Mouse (Mus musculus) lung, postnatal 0 days (tissue): ENCODE measurements around the gene Noxo1. TPM values are rescaled to one million over a fixed set of nuclear protein-coding genes. Genes with fewer than 3 reads are reported as not detected.

Source experiments
- ATAC-seq: fragments of 200-750 bp; cut with Nextera tagmentation; 2 replicates; pipeline ENCODE4 v1.8.0; 2017; ENCODE audit warnings: moderate library complexity
- DNase-seq: peaks from one replicate; pipeline ENCODE4 v3.0.0-alpha.2; 2016; ENCODE audit warnings: low spot score
- H3K27ac ChIP-seq: fragments of 300-500 bp; sonication (generic); 2 replicates; pipeline ENCODE4 v1.5.1; 2014; ENCODE audit warnings: antibody characterized with exemption, mild to moderate bottlenecking, low read length, mixed read lengths
- H3K27me3 ChIP-seq: fragments of 300-500 bp; sonication (generic); replicated peaks from 2 replicates; pipeline ENCODE4 v1.6.1; 2014; ENCODE audit warnings: low read length, mixed read lengths; ENCODE audit not compliant: insufficient read depth
- H3K36me3 ChIP-seq: fragments of 300-500 bp; sonication (generic); 2 replicates; pipeline ENCODE4 v1.6.1; 2014; ENCODE audit warnings: low read length, mixed read lengths; ENCODE audit not compliant: insufficient read depth
- H3K4me1 ChIP-seq: fragments of 300-500 bp; sonication (generic); 2 replicates; pipeline ENCODE4 v1.6.1; 2014; ENCODE audit warnings: antibody characterized with exemption, low read depth, low read length, mixed read lengths; ENCODE audit not compliant: insufficient read depth
- H3K4me2 ChIP-seq: fragments of 300-500 bp; sonication (generic); replicated peaks from 2 replicates; pipeline ENCODE4 v1.6.1; 2014; ENCODE audit warnings: low read depth, mild to moderate bottlenecking, low read length, moderate library complexity, mixed read lengths
- H3K4me3 ChIP-seq: fragments of 300-500 bp; sonication (generic); 2 replicates; pipeline ENCODE4 v1.5.1; 2014; ENCODE audit warnings: low read depth, low read length
- H3K9ac ChIP-seq: fragments of 300-500 bp; sonication (generic); replicated peaks from 2 replicates; pipeline ENCODE4 v1.6.1; 2014; ENCODE audit warnings: low read depth, mild to moderate bottlenecking
- H3K9me3 ChIP-seq: fragments of 300-500 bp; sonication (generic); 2 replicates; pipeline ENCODE4 v1.6.1; 2016; ENCODE audit warnings: low read length, mixed read lengths
- CTCF ChIP-seq: IDR thresholded peaks from 2 replicates; pipeline ENCODE4 v1.5.1; 2016; ENCODE audit warnings: antibody characterized with exemption, mild to moderate bottlenecking
- EP300 ChIP-seq: IDR thresholded peaks from 2 replicates; pipeline ENCODE4 v1.6.1; 2016; ENCODE audit warnings: antibody characterized with exemption, mild to moderate bottlenecking, control low read depth
- WGBS: fragments of 180-500 bp; shearing (Covaris S2); extraction: QIAGEN DNeasy Blood & Tissue Kit; methylation state at CpG from one replicate; pipeline ENCODE4 v1.1.7; 2014; 5-methylcytosine and 5-hydroxymethylcytosine counted together
- polyA plus RNA-seq: library from polyadenylated mRNA; unstranded; fragments of >200 nt; fragmentation: Nextera tagmentation; extraction: Ambion mirVana; gene quantifications from 2 replicates; pipeline ENCODE4 v1.2.1, GENCODE M21; 2015

Gene Noxo1
- polyA plus RNA-seq, 1 experiment from 2014 or later, result 5.3 TPM

DNA sequence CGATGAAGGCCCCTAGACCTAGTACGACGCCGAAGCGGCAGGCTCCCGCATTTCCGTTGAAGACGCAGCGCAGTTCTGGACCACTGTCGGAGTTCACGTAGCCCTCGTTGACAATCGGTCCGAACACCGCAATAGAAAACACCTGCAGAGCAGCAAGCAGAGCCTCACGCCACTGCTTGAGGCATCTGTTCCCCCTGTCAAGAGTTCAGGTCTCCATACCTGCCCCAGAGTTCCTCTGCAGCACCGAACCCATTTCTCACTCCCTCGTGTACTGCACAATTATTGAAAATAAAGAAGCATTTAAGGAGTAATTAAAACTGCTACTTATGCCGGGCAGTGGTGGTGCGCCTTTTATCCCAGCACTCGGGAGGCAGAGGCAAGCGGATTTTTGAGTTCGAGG, 8.4 kb upstream of the Noxo1 start:
- TF ChIP-seq CTCF, result no peak
- no peak for TF ChIP-seq EP300
- no peak for ATAC-seq
- no peak for DNase-seq
- Histone ChIP-seq H3K9ac (no peak overlapping the region; the same call in 1 of the 2 replicates), H3K27ac (no peak overlapping the region), H3K9me3 (no peaks in the 10 kb centered on the region), H3K4me2 (peak overlapping the region; percentile 49), H3K4me1 (peaks cover 5% of the 10 kb centered on the region; the same call in 1 of the 2 replicates), H3K4me3 (peak overlapping the region; percentile 27), H3K36me3 (no peaks in the 10 kb centered on the region), H3K27me3 (peaks cover 13% of the 10 kb centered on the region; the same call in 1 of the 2 replicates)
- WGBS, result 22% methylated on average over 23 of the region's 23 CpGs

- DNase-seq, result no peak
- Histone ChIP-seq H3K9me3 (no peaks in the 10 kb centered on the region), H3K4me3 (peak within 1 kb of the TSS; percentile 27), H3K4me2 (peak within 1 kb of the TSS; percentile 52), H3K27me3 (peaks cover 13% of the 10 kb centered on the region; the same call in 1 of the 2 replicates), H3K36me3 (no peaks in the 10 kb centered on the region), H3K27ac (no peak within 1 kb of the TSS), H3K9ac (0 out of 2 replicates have a peak within 1 kb of the TSS, but pooled peaks have one; percentile 8), H3K4me1 (peaks cover 5% of the 10 kb centered on the region; the same call in 1 of the 2 replicates)
- TF ChIP-seq CTCF, result no peak
- TF ChIP-seq EP300, result no peak
- WGBS, result under 1% methylated on average over 43 of the region's 55 CpGs
- ATAC-seq, result no peak
Observed at GRCm38 (mm10) chr17:24689251-24690081, 6.6 kb upstream of the Noxo1 start, which contains the start of gene Syngr3. TSS of gene Syngr3 (minus strand) at chr17:24689955.

- H3K4me3 ChIP-seq, result no peak overlapping the region
- peaks cover 5% of the 10 kb centered on the region; the same call in 1 of the 2 replicates for H3K4me1 ChIP-seq
- no peak overlapping the region for H3K4me2 ChIP-seq
- TF ChIP-seq EP300 (no peak), CTCF (no peak)
- 73% methylated on average over 5 of the region's 5 CpGs for WGBS
- ATAC-seq, result no peak
- DNase-seq, result no peak
- H3K9me3 ChIP-seq, result no peaks in the 10 kb centered on the region
- no peak overlapping the region for H3K9ac ChIP-seq
- peaks cover 13% of the 10 kb centered on the region; the same call in 1 of the 2 replicates for H3K27me3 ChIP-seq
- H3K36me3 ChIP-seq, result no peaks in the 10 kb centered on the region
- no peak overlapping the region for H3K27ac ChIP-seq
Observed at GRCm38 (mm10) chr17:24692385-24692784, 3.6 kb upstream of the Noxo1 start.

DNA sequence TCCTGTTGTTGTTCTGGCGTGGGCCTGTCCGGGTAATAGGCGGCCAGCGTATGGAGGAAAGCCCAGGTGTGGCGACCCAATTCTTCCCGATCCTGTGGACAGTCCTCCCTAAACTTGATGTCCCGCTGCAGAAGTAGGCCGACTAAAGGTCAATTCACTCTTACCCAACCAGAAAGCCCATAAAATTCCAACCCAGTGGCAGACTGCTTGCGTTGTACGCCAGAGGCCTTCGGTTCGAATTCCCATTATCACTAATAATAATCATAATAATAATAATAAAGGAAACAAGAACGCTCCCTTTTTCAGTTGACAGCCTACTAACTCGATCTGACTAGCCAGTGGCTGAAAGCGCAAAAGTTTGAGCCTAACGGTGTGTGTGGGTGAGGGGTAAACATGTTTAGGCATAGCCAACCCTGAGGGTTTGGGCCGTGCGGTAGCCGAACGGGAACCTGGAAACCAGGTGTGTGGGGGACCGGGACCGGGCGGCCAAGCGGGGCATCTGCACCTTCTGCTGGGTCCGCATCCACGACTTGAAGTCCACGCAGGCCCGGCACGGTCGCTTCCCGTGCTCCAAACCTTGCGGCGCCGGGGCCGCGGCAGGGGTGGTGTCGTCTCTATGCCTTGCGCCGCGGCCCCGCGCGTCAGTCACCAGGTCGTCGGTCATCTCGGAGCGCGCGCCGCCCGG, 566 bp upstream of the Noxo1 start:
- H3K27ac ChIP-seq, result peak overlapping the region; percentile 78
- no peaks in the 10 kb centered on the region for H3K9me3 ChIP-seq
- 6% methylated on average over 46 of the region's 51 CpGs for WGBS
- H3K4me2 ChIP-seq, result peak overlapping the region; percentile 82
- H3K4me3 ChIP-seq, result peak overlapping the region; percentile 69
- no peak for ATAC-seq
- H3K36me3 ChIP-seq, result 0 out of 2 replicates have a peak, but pooled peaks cover 3% of the 10 kb centered on the region
- H3K4me1 ChIP-seq, result no peaks in the 10 kb centered on the region
- no peak for DNase-seq
- 0 out of 2 replicates have a peak, but pooled peaks cover 2% of the 10 kb centered on the region for H3K27me3 ChIP-seq
- no peak for TF ChIP-seq EP300
- no peak for TF ChIP-seq CTCF
- H3K9ac ChIP-seq, result peak overlapping the region; percentile 59

- H3K9ac ChIP-seq, result no peak overlapping the region
- H3K27me3 ChIP-seq, result no peaks in the 10 kb centered on the region
- no peak overlapping the region for H3K4me3 ChIP-seq
- DNase-seq (peak; percentile 63), ATAC-seq (no peak)
- H3K36me3 ChIP-seq, result peaks cover 10% of the 10 kb centered on the region; the same call in 1 of the 2 replicates
- no peak overlapping the region for H3K27ac ChIP-seq
- H3K4me2 ChIP-seq, result no peak overlapping the region
- no peaks in the 10 kb centered on the region for H3K9me3 ChIP-seq
- no peaks in the 10 kb centered on the region for H3K4me1 ChIP-seq
- TF ChIP-seq CTCF, result no peak
- no peak for TF ChIP-seq EP300
- WGBS, result 10% methylated on average over 5 of the region's 5 CpGs
Observed at GRCm38 (mm10) chr17:24697985-24698384, 2.0 kb downstream of the Noxo1 start.

DNA sequence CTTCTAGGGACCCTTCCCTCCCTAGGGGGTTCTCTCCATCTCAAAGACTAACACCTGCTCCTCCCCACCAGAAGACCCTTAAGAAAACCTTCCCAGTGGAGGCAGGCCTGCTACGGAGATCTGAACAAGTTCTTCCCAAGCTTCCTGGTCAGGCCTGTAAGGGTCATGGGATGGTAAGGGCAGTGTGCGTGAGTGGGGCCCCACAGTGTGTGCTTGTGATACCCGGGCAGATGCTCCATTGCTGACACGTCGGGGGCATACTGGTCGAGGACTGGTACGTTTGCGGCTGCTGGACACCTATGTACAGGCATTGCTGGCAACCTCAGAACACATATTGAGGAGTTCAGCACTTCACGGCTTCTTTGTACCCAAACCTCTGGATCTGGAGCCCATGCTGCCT, 2.7 kb downstream of the Noxo1 start:
- Histone ChIP-seq H3K36me3 (peaks cover 10% of the 10 kb centered on the region; the same call in 1 of the 2 replicates), H3K9me3 (no peaks in the 10 kb centered on the region), H3K4me2 (no peak overlapping the region), H3K27ac (no peak overlapping the region), H3K9ac (no peak overlapping the region), H3K4me1 (no peaks in the 10 kb centered on the region), H3K27me3 (no peaks in the 10 kb centered on the region), H3K4me3 (no peak overlapping the region)
- no peak for DNase-seq
- no peak for ATAC-seq
- TF ChIP-seq EP300 (no peak), CTCF (no peak)
- WGBS, result 55% methylated on average over 9 of the region's 9 CpGs
